Mouse (Mus musculus) neural tube, embryonic 11.5 days (tissue): Measurements from ENCODE around the gene Metap1. TPM values are rescaled to one million over a fixed set of nuclear protein-coding genes. Genes with fewer than 3 reads are reported as not detected.

ENCODE experiments used
- ATAC-seq: fragments of 200-750 bp; cut with Nextera tagmentation; 2 replicates; pipeline ENCODE4 v1.8.0; 2017; ENCODE audit warnings: moderate number of reproducible peaks, mild to moderate bottlenecking, moderate TSS enrichment, moderate library complexity; ENCODE audit not compliant: insufficient read depth, low FRiP score, low TSS enrichment
- DNase-seq: peaks from one replicate; pipeline ENCODE4 v3.0.0-alpha.2; 2015; ENCODE audit warnings: low spot score
- H3K27ac ChIP-seq: fragments of 300-500 bp; sonication (generic); 2 replicates; pipeline ENCODE4 v1.5.1; 2014; ENCODE audit warnings: low read depth, mild to moderate bottlenecking, low read length
- H3K27me3 ChIP-seq: fragments of 300-500 bp; sonication (generic); 2 replicates; pipeline ENCODE4 v1.6.1; 2014; ENCODE audit warnings: mild to moderate bottlenecking, low read length, mixed read lengths; ENCODE audit not compliant: control insufficient read depth, insufficient read depth
- H3K36me3 ChIP-seq: fragments of 300-500 bp; sonication (generic); 2 replicates; pipeline ENCODE4 v1.6.1; 2014; ENCODE audit warnings: mild to moderate bottlenecking, low read length, moderate library complexity, mixed read lengths; ENCODE audit not compliant: control insufficient read depth, insufficient read depth
- H3K4me1 ChIP-seq: fragments of 300-500 bp; sonication (generic); 2 replicates; pipeline ENCODE4 v1.6.1; 2014; ENCODE audit warnings: low read length, mixed read lengths; ENCODE audit not compliant: control insufficient read depth, insufficient read depth
- H3K4me2 ChIP-seq: fragments of 300-500 bp; sonication (generic); 2 replicates; pipeline ENCODE4 v1.6.1; 2014; ENCODE audit warnings: low read depth, mild to moderate bottlenecking, moderate library complexity
- H3K4me3 ChIP-seq: fragments of 300-500 bp; sonication (generic); 2 replicates; pipeline ENCODE4 v1.5.1; 2014; ENCODE audit warnings: low read depth, low read length
- H3K9ac ChIP-seq: fragments of 300-500 bp; sonication (generic); 2 replicates; pipeline ENCODE4 v1.6.1; 2014; ENCODE audit warnings: mild to moderate bottlenecking, low read length
- H3K9me3 ChIP-seq: fragments of 300-500 bp; sonication (generic); 2 replicates; pipeline ENCODE4 v1.6.1; 2016; ENCODE audit warnings: low read length; ENCODE audit not compliant: control insufficient read depth
- WGBS: fragments of 180-500 bp; shearing (Covaris S2); extraction: QIAGEN DNeasy Blood & Tissue Kit; methylation state at CpG from one replicate; pipeline ENCODE4 v1.1.7; 2014; 5-methylcytosine and 5-hydroxymethylcytosine counted together
- polyA plus RNA-seq: library from polyadenylated mRNA; unstranded; fragments of >200 nt; fragmentation: Nextera tagmentation; extraction: Ambion mirVana; gene quantifications from 2 replicates; pipeline ENCODE4 v1.2.1, GENCODE M21; 2014

Gene Metap1
- polyA plus RNA-seq, 1 experiment from 2014 or later = 69.0 TPM

DNA sequence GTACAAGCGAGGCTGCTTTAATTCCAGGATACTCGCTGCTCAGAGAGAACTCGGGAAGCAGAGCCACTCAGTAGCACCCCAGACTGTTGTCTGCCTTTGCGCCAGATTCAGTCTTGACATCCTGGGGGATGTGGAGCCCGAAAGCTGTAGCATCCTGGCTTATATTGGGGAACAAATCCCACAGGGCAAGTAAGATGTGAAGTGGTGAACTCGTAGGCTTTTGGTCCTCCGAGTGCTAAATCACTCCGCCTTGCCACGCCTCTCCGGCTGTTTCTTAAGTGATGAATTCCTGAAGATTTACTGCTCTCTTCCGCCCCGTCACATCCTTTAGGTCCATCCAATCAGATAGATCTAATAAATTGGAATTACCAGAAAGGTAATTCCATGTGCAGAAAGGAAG lies 23.9 kb upstream of the Metap1 start:
- Histone ChIP-seq H3K4me1 (peaks cover 20% of the 10 kb centered on the region), H3K9me3 (no peaks in the 10 kb centered on the region), H3K36me3 (no peaks in the 10 kb centered on the region), H3K4me2 (peak overlapping the region; percentile 30), H3K27me3 (no peaks in the 10 kb centered on the region), H3K4me3 (no peak overlapping the region; the same call in 1 of the 2 replicates), H3K9ac (no peak overlapping the region), H3K27ac (peak overlapping the region; percentile 1; the same call in 1 of the 2 replicates)
- DNase-seq = peak; percentile 46
- 28% methylated on average over 12 of the region's 12 CpGs for WGBS
- ATAC-seq = peak; percentile 61

- Histone ChIP-seq H3K9ac (no peak overlapping the region), H3K27ac (no peak overlapping the region), H3K4me2 (no peak overlapping the region), H3K27me3 (no peaks in the 10 kb centered on the region), H3K36me3 (no peaks in the 10 kb centered on the region), H3K9me3 (no peaks in the 10 kb centered on the region), H3K4me1 (peaks cover 12% of the 10 kb centered on the region; the same call in 1 of the 2 replicates), H3K4me3 (no peak overlapping the region)
- 56% methylated on average over 5 of the region's 5 CpGs for WGBS
- no peak for ATAC-seq
- no peak for DNase-seq
Observed at GRCm38 (mm10) chr3:138510471-138510870, 21.2 kb upstream of the Metap1 start.

DNA sequence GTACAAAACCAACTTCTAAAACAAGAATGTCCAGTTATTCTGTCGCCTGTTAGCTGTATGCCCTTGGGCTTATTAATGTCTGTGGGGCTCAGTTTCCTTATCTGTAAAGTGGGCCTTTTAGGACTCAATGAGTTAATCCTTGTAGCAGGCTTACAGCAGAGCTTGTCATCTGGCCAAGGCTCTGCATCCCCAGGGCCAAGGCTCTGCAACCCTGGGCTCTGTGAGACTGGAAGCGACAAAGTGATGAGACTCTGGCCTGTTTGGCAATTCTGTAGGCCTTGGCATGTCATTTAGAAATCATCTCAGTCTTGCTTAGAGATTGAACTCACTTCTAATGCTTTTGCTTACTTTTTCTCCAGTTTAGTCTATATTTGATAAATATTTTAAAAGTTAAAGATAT lies 20.3 kb upstream of the Metap1 start:
- Histone ChIP-seq H3K27me3 (no peaks in the 10 kb centered on the region), H3K27ac (no peak overlapping the region), H3K4me3 (no peak overlapping the region), H3K9ac (no peak overlapping the region), H3K9me3 (no peaks in the 10 kb centered on the region), H3K4me2 (no peak overlapping the region), H3K4me1 (peaks cover 6% of the 10 kb centered on the region; the same call in 1 of the 2 replicates), H3K36me3 (no peaks in the 10 kb centered on the region)
- ATAC-seq (no peak), DNase-seq (no peak)
- 90% methylated on average over 2 of the region's 2 CpGs for WGBS

- no peak overlapping the region for H3K4me3 ChIP-seq
- DNase-seq = peak; percentile 41
- H3K36me3 ChIP-seq = no peaks in the 10 kb centered on the region
- H3K9me3 ChIP-seq = no peaks in the 10 kb centered on the region
- H3K9ac ChIP-seq = no peak overlapping the region
- H3K4me1 ChIP-seq = no peaks in the 10 kb centered on the region
- WGBS = 56% methylated on average over 6 of the region's 6 CpGs
- no peaks in the 10 kb centered on the region for H3K27me3 ChIP-seq
- no peak for ATAC-seq
- H3K4me2 ChIP-seq = no peak overlapping the region
- no peak overlapping the region for H3K27ac ChIP-seq
Observed at GRCm38 (mm10) chr3:138506749-138507148, 17.4 kb upstream of the Metap1 start.

GRCm38 (mm10) chr3:138503754-138504153 lies 14.4 kb upstream of the Metap1 start:
- no peak overlapping the region for H3K4me3 ChIP-seq
- peaks cover 16% of the 10 kb centered on the region for H3K4me1 ChIP-seq
- DNase-seq = no peak
- H3K36me3 ChIP-seq = no peaks in the 10 kb centered on the region
- H3K9ac ChIP-seq = no peak overlapping the region
- no peak for ATAC-seq
- no peak overlapping the region for H3K27ac ChIP-seq
- 86% methylated on average over 11 of the region's 11 CpGs for WGBS
- no peaks in the 10 kb centered on the region for H3K27me3 ChIP-seq
- H3K9me3 ChIP-seq = no peaks in the 10 kb centered on the region
- H3K4me2 ChIP-seq = no peak overlapping the region

- WGBS = 20% methylated on average over 15 of the region's 15 CpGs
Observed at GRCm38 (mm10) chr3:138499854-138500740, 10.8 kb upstream of the Metap1 start.

GRCm38 (mm10) chr3:138498731-138499130 lies 9.4 kb upstream of the Metap1 start:
- Histone ChIP-seq H3K9ac (no peak overlapping the region), H3K4me2 (no peak overlapping the region), H3K27ac (no peak overlapping the region), H3K4me3 (no peak overlapping the region), H3K27me3 (no peaks in the 10 kb centered on the region), H3K4me1 (peaks cover 16% of the 10 kb centered on the region), H3K36me3 (no peaks in the 10 kb centered on the region), H3K9me3 (no peaks in the 10 kb centered on the region)
- 59% methylated on average over 4 of the region's 4 CpGs for WGBS
- DNase-seq = no peak
- ATAC-seq = no peak

More at GRCm38 (mm10) chr3:138499854-138500740, 10.8 kb upstream of the Metap1 start:
- DNase-seq (peak; percentile 77), ATAC-seq (peak; percentile 89)
- Histone ChIP-seq H3K4me3 (no peak overlapping the region), H3K9me3 (no peaks in the 10 kb centered on the region), H3K27ac (peak overlapping the region; percentile 62; the same call in 1 of the 2 replicates), H3K4me1 (peaks cover 16% of the 10 kb centered on the region), H3K36me3 (no peaks in the 10 kb centered on the region), H3K4me2 (peak overlapping the region; percentile 8; the same call in 1 of the 2 replicates), H3K27me3 (no peaks in the 10 kb centered on the region), H3K9ac (peak overlapping the region; percentile 23; the same call in 1 of the 2 replicates)

- Histone ChIP-seq H3K9ac (no peak overlapping the region), H3K4me1 (peaks cover 13% of the 10 kb centered on the region), H3K4me2 (no peak overlapping the region), H3K27ac (no peak overlapping the region), H3K9me3 (no peaks in the 10 kb centered on the region), H3K36me3 (no peaks in the 10 kb centered on the region), H3K4me3 (no peak overlapping the region), H3K27me3 (no peaks in the 10 kb centered on the region)
- 84% methylated on average over 11 of the region's 11 CpGs for WGBS
- ATAC-seq (no peak), DNase-seq (no peak)
Observed at GRCm38 (mm10) chr3:138495166-138496145, 6.1 kb upstream of the Metap1 start.
